Mouse (Mus musculus) C2C12 (cell line): Measurements from ENCODE around the gene Pou3f1.

Source experiments
- CTCF ChIP-seq: IDR thresholded peaks from one replicate; pipeline ENCODE4 v1.5.1; 2011; ENCODE audit not compliant: control insufficient read depth, insufficient read depth, insufficient read length
- FOSL1 ChIP-seq: IDR thresholded peaks from one replicate; pipeline ENCODE4 v1.8.0; 2011; ENCODE audit warnings: mild to moderate bottlenecking, low read length; ENCODE audit not compliant: poor library complexity, insufficient read depth, severe bottlenecking
- MAX ChIP-seq: IDR thresholded peaks from one replicate; pipeline ENCODE4 v1.6.1; 2011; ENCODE audit warnings: mild to moderate bottlenecking, control low read depth
- MYOG ChIP-seq: IDR thresholded peaks from one replicate; pipeline ENCODE4 v1.6.1; 2011; ENCODE audit not compliant: control insufficient read depth, insufficient read length; ENCODE audit errors: extremely low read depth

DNA sequence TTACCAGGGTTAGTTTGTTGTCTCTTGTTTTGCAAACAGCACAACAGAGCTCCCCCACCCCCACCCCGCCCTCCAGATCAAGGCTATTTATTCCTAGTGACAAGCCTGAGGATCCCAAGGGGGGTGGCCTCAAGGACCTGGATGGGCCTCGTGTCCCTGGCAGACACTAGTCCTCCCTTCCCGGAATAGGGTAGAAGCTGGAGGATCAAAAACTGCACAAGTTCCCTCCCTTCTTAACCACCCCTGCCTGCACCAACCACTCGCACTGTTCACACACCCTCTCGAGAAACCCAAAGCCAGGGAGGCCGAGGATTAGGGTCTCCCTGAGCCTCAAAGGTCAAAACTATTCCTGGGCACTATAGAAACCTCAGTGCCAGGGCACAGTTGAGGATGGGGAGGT, 43.2 kb downstream of the Pou3f1 start:
- no peak for TF ChIP-seq CTCF
- no peak for TF ChIP-seq MYOG
- TF ChIP-seq MAX: no peak
- TF ChIP-seq FOSL1: no peak
